Mouse (Mus musculus) adrenal gland, adult 2 months (tissue): ENCODE measurements at regions not wholly inside any gene's neighbourhood (a gene's known extent, or its start where the extent isn't known, plus 50 kb on each side); places are given as distances from the start of the nearest gene placed in this dataset.
"Not testable (repeated sequence)": the region's sequence is repeated elsewhere in the genome, so short reads cannot be mapped to it uniquely, and the experiment has no call there.

Source experiments
- DNase-seq: peaks from one replicate; pipeline ENCODE4 v3.0.0; 2021

GRCm38 (mm10) chr6:53233777-53234176 lies 53.3 kb upstream of the Creb5 start:
- DNase-seq: no peak

DNA sequence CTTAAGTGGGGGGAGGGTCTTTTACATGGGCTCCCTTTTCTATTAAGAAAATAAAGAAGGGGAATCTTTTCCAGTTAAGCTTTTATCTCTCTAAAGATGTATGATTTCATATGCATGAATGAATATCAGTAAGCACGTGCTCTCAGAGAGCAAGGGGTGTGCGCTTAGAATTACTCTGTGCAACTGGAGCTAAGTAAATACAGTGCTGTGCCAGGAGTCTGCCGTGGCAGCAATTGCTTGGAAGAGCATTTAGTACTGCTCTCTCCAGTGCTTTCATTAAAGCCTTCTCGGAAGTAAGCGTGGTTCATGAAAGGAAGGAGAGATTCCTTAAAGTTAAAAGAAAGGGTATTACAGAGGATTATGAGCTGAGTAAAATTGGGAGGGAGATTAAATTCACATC lies 54.5 kb upstream of the Creb5 start:
- DNase-seq: no peak

DNA sequence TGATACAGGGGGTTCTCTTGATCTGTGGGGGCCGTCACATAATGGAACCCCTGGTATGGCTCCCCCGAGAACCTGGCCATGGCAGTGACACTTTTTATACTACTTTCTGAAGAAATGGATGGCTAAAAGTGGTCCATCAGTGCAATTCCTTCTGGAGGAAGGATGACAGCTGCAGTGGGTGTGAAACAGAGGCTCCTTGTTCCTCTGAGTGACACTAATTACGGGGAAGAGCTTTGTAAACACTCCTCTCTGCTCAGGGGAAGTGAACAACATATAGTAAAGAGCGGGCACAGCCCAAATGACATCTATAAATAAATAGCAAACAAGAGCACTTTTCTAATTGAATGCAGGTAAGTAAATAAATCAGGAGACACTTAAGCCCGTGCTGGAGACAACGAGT lies 57.7 kb upstream of the Creb5 start:
- no peak for DNase-seq

GRCm38 (mm10) chr6:53222104-53222503 lies 65.0 kb upstream of the Creb5 start:
- DNase-seq: no peak

GRCm38 (mm10) chr6:53221668-53222005 lies 65.4 kb upstream of the Creb5 start:
- DNase-seq: no peak

GRCm38 (mm10) chr6:53220784-53221667 lies 66.0 kb upstream of the Creb5 start:
- DNase-seq: peak; percentile 29

DNA sequence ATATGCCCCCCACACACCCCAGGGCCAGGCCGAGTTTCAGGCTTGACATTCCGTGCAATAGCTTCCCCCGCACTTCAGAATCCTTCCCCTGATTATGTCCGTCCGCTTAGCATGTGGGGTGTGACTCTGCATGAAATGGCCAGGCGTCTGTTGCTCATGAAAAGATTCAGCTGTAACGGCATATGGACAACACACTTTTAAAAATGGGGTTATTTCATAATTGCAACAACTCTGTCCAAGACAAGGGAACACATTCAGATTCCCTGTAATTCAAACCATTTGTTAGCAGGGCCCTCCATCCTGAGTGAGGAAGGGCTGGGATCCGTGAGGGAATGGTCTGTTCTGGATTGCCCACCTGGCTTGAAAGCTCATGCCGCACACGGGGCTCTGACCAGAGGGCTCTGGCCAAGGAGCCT lies 68.2 kb upstream of the Creb5 start:
- DNase-seq: no peak

DNA sequence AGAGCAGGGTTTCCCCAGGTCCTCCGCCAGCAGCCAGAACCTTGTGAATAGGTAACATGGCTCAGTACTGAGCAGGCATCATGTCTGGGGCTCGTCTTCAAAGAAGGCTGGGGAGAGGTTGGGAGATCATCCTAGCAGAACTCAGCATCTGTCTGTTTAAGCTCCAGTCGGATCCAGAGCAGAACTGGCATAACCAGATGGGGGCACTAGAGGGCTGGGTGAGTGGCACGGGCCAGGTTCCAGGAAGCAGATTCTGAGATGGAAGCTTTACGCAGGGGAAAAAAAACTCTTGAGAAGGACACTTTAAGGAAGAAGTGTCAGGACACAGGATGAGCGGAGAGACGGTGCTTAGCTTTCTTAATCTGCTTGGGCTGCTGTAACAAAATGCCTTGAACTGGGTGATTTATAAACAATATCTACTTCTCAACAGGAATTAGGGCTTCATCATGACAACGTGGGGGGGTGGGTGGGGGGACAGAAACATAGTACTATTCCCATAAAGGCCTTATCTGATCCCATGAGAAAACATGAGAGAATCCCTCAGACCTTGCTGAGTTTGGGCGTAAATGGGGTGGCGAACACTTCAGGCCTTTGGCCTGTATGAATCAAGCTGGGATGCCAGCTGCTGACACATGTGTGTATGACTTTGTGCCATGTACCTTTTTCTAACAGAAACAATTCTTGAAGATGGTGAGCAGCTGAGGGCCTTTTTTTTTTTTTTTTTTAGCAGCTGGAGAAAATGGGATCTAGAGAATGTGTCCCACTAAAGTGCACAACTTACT lies 69.6 kb upstream of the Creb5 start:
- peak; percentile 53 for DNase-seq

DNA sequence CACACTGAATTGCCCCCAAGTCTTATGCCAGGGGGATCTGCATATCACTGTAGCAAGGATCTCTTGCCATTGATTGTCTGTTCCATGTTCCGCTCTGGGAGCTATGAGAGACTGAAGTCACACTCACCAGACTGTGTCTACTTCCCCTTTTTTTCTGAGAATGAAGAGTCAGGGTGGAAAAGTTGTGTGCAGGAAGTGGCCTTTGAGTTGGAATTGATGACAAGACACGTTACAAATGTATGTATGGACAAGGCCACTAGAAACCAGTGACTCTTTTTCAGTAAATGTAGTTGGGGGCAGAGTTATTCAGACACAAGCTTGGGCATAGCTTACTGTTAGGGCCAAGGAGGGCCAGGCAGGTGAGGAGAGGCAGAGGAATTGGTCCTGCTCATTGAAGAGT lies 70.4 kb upstream of the Creb5 start:
- DNase-seq: no peak

- DNase-seq: peak; percentile 58
These were observed 75.7 kb upstream of the Creb5 start for GRCm38 (mm10) chr6:53211420-53211819.

- no peak for DNase-seq
These were observed 77.7 kb upstream of the Creb5 start for GRCm38 (mm10) chr6:53209398-53209797.

DNA sequence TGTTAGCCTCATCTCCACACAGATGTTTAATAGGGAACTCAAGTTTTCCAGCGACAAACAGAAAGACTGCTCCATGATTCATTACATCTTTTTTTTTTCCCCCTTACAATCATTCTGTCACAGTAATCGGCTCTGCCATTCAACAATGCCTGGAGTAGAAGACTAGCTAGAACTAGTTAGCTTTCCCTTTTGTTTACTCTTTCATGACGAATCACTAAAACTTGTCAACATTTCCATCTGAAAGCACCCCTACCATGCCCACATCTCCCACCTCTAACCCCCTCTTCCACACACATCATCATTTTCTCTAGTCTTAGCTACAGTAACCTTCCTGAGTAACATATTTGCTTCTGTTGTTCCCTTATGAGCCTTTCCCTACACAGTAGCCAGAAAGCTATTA lies 78.6 kb upstream of the Creb5 start:
- DNase-seq: no peak

GRCm38 (mm10) chr6:53207781-53208180 lies 79.3 kb upstream of the Creb5 start:
- no peak for DNase-seq

GRCm38 (mm10) chr6:53207361-53207760 lies 79.7 kb upstream of the Creb5 start:
- no peak for DNase-seq

DNA sequence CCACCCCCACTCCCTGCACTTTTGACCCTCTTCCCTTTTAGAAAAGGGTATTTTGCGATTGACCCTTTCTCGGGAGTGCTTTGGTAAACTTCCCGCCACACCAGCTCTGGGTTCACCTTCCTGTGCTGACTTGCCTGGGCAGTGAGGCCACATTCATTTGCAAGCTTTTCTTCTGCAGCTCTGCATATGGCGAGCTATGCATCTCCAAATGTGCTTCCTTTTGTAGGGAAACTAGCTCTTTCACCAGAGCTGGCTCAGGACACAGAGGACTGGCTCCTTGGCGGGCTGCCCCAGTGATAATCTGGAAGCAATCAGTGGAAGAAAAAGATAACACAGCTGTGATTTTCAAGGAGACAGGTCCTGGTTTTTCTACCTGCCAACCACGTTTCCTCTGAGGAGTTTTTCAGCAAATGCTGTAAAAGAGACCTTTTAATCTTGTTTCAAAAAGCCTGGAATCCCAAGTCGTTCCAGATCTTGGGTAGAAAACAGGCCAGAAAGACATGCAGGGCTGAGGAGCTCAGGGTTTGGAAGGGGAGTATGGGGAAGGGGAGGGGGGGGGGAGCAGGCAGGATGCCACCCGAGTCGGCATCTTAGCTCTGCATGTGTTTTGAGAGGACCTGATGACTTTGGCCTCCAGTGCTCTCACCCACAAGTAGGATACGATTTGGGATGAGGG lies 85.7 kb upstream of the Creb5 start:
- no peak for DNase-seq

DNA sequence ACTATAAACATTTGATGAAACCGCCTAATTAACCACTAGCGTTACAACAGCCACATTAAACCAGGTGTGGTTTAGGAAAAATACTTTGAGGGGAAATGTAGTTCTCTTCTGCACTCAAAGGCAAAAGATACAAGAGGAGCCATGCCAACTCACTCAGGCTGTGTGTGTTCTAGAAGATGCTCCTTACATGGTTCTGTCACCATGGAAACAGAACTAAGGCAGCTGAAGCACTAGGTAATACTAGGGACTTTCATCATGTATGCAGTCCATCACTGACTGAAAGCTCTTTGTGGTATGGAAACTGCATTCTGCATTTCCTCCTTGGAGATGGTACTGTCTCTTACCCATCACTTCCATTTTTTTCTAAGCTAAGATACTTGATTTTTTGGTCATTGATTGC lies 87.6 kb upstream of the Creb5 start:
- no peak for DNase-seq

DNA sequence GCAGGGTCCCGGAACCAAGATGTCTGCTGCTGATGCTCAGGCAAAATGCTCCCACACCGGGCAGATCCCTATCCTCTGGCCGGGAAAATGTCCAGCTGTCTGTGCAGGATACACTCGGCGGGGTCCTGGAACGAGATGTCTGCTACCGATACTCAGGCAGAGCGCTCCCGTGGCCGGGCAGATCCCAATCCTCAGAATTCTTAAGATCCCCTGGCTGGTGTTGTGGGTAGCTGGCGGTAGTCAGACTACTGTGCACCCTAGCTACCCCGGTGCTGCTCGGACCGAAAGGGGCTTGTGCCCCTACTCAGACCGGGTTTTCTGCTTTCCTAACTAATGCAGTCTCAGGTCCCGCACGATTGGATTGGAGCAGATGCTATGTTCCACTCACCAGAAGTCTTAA lies 104.9 kb upstream of the Creb5 start:
- not testable (repeated sequence) for DNase-seq

DNA sequence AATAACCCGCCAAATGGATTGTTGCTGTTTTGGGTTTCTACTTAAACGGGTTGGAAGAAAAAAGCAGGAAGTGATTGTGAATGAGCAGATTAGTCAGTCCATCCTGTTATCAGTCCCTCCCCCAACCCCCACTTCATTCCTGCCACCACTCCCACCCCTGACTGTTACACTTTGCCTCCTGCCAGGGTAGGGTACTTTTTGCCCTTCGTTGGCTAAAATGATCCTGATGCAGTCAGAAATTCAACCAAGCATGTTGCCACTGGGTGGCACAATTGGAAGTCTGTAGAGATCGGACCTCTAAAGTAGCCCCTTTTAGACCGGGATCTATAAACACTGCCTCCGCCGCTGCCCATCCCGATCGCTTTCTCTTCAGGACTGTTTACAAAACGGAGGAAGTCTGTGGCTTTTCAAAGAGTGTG lies 96.0 kb upstream of the Jazf1 start:
- DNase-seq: no peak

DNA sequence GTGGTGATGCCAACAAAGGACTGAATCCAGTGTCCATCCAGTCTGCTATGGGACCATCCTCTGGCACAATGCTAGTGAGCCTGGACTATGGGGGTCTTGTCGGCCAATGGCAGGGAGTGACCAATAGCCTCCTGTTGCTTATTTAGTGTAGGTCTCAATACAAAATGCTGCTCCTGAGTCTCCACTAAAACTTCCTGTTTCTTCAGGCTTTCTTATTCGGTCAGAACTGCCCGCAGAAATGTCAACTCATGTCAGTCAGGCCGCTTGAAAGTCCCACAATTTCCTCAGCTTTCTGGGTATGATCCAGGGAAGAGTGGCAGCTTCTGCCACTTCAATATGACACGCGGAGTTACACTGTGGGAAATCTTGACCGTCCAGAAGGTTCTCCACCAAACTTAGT lies 94.7 kb upstream of the Jazf1 start:
- DNase-seq: no peak

DNA sequence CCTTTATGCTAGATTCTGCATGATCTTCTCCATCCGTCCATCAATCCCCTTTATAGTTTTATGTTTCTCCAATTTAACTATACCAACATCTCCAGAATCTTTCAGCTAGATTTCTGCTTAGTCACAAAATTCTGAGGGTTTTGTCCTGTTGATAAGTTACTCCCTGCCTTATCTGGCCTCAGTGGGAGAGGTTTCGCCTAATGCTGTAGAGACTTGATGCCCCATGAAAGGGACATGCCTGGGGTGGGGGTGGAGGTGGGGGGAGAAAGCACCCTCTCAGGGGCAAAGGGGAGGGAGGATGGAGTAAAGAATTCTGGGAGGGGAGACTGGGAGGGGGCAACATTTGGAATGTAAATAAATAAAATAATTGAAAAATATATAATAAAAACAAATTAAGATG lies 93.2 kb upstream of the Jazf1 start:
- no peak for DNase-seq

DNA sequence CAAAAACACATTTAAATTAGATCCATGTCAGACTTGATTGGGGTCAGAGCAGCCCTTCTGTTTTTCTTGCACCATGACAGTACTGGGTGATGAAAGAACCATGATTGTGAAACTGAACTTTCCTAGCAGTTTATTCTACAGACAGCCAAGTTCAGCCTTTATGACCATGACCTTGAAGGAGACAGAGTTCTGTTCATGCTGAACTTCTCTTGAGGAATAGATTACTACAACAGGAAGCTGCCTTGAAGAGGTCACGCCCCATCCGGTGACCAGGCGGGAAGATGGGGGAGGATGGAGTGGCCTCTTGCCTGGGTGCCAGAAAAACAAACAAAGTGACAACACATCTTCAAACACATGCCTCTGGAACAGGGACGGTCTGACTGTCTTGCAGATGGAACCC lies 86.2 kb upstream of the Jazf1 start:
- DNase-seq: peak; percentile 48

- no peak for DNase-seq
These were observed 79.0 kb upstream of the Jazf1 start for GRCm38 (mm10) chr6:53147478-53147877.
